Mouse (Mus musculus) adrenal gland, postnatal 25 days (tissue): ENCODE data around the gene Gyg. TPM values are rescaled to one million over a fixed set of nuclear protein-coding genes. Genes with fewer than 3 reads are reported as not detected.
"Not testable (repeated sequence)": the region's sequence is repeated elsewhere in the genome, so short reads cannot be mapped to it uniquely, and the experiment has no call there.

ENCODE experiments used
- DNase-seq: peaks from one replicate; pipeline ENCODE4 v3.0.0; 2021; ENCODE audit warnings: mixed read lengths
- total RNA-seq: library from RNA; stranded (reverse); gene quantifications from 2 replicates; pipeline ENCODE4 v1.2.3, GENCODE M21; 2021

Gyg gene
- total RNA-seq, 1 experiment from 2014 or later, result 119 TPM

DNA sequence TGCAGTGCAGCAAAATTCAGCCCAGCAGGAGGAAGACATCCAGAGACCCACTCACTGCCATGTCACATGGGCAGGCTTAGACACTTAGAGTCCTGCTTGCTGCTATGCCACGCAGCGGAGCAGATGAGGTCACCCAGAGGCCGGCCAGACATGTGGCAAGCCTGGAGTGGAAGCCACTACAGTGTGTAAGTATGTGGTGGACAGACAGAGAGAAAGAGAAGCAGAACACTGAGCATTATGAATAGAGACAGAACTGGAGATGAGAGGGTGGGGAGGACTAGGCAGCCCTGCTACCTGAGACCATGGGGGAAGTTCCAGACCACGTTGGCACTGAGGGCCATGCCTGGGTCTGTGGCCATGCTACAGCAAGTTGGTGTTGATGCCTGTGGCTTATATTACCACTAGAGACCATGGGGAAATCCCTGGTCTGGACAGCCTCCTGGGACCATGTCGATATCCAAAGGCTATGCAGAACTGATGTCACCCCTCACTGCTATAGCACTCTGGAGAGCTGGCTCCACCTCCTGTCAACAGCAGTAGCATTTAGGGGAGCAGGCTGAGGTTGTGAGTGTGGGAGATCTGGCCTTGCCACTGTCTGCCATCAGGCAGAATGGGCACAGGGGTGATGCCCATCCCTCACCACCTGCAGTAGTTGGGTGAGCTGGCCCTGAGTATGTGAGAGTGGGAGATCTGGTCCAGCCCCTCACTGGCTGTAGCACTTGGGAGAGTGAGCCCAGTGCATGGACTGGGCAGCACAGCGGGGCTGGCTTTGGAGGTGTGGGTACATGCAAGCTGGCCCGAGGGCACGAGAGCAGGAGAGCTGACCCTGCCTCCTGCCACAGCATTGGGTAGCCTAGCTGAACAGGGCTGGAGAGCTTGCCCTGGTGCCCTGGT lies 24.4 kb downstream of the Gyg start:
- no peak for DNase-seq

DNA sequence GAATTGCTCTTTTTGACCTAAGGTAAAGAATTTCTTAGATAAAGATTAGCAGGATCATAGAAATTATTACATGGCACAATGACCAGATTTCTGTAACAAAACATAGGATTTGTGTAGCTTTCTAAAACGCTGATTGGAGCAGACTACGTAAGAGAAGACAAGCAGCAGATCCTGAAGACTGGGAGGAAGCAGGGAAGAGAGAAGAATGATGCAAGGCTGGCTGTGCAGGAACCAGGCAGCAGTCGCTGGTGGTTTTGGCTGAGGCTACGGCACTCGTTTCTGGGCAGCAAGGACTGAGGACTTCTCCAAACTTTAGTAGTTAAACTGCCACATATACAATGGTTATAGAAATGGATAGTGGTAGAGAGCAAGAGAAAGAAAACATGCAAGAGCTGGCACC lies 25.6 kb downstream of the Gyg start:
- DNase-seq, result no peak

DNA sequence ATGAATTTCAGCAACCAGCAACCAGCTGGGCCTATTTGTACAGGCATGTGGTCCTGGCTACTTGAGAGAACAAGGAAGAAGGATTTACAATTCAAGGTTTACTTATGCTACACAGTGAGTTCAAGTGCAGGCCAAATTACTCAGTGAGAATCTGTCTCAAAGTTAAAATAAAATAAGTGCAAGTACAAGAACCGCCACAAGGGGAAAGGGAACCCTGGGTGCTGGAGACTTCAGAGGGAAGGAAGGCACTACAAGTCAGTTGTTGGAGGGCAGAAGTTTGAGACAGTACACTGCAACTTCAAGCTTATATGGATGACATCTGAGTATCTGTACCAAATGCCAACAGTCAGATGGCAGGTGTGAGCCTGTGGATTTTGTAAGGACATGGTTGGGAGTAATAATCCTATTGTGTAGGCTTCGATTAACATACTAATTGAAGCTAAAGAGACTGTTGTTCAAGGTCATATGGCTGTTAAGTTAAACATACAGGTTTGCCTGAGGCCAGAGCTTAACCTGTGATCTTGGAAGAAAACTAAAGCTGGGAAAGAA lies 28.0 kb downstream of the Gyg start:
- no peak for DNase-seq

DNA sequence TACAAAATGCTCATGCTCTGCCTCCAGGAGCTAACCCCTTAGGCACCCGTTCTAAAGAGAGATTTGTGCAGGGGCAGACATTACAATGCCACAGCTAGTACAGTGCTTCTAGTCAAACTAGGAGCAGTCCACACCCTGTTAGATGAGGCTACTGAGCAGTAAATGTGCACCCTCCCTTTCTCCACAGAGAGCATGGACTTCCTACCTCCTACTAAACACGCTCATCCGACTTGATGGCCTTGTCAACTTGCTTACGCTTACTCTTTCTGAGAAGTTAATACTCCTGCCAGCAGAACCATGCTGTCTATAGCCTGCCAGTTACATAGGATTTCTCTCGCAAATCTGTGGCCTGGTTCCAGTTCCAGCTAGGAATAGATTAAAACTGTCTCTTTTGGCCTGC lies 29.5 kb downstream of the Gyg start:
- DNase-seq, result no peak

DNA sequence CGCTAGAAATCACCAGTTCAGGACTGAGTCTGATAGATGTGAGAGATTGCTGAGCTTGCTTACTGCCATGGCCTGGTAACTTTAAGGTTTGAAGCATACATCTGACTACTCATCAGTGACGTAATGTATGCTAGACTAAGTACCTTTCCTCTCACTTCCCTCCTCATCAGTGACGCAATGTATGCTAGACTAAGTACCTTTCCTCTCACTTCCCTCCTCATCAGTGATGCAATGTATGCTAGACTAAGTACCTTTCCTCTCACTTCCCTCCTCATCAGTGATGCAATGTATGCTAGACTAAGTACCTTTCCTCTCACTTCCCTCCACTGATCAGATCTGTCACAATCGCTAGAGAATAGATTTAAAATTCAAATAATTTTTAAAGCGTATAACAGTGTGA lies 33.5 kb downstream of the Gyg start:
- not testable (repeated sequence) for DNase-seq

DNA sequence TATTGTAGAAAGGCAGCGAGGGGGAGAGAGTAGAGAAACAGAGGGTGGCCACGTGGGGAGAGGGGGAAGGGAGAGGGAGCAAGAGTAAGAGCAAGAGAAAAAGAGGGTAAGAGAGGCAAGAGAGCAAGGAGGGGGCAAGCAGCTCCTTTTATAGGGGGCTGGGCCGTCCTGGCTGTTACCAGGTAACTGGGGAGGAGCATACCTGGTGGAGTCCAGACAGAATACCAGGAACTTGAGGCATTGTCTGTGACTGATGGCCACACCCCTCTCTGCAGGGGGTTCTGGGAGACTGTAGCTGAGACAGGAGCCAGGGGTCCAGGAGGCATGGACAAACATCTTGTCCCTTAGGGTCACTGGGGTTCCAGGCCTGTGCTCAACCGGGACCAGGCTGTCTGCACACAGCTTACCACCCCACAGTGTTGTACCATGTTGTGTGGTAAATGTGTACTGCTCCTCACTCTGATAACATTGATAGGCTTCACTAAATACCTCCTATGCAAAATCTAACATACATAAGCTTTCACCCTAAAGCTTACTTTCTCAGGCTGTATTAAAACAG lies 35.4 kb downstream of the Gyg start:
- DNase-seq, result no peak

DNA sequence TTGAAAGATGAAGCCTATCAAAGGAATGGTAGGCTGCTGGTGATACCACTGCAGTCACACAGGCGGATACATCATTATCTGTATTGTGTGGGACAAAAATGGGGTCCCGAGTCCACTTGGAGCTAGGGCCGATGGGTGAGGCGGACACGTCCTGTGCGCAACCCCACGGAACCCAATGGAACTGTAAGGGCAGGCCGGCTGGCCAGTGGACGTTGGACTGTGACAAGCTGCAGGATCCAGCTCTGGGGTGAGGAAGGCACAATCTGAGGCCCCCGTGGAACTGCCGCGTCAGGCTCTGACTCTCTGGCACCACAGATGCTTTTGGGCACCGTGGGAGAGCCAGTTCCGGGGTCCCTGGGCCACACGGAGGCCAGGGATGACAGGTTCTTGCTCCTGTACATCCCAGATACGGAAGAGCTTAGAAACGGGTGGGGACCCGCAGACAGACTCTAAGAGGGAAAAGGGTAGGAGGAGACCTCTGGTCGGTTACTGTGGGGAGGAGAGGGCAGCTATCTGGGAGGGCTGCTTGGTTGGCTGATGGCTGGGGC lies 36.0 kb downstream of the Gyg start:
- DNase-seq, result no peak

DNA sequence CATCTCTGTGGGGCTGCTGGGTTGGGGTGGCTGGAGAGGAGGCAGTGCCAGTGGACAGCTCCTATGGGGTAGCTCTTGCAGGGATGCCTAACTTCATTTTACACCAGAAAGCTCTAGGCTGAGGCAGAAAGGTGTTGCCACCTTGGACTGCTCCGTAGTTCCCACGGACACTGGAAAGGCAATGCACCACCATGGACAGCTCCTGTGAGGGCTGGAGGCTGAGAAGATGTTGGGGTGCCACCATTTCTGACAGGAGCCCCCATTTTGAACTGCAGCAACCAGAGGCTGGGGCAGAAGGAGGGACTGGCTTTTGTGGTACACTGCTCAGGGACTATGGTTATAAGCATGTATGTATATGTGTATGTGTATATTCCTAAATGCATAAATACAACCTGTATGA lies 43.2 kb downstream of the Gyg start:
- no peak for DNase-seq

DNA sequence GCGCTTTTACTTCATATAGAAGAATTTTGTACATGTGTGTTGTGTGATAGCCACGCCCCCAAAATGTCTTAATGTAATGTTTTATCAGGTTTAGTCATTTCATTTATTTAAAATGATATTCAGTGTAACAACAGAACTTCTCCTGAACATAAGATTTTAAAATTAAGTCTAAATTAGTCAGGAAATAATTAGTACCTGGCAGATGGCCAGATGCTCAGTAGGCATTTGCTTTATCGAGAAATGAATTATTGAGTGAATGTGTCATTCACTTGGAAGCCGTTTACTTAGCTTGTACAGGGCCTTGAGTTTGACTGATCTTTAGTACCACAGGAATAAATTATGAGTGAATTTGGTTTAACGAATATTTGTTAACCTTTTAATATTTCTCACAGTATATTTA lies 46.2 kb downstream of the Gyg start:
- DNase-seq, result no peak

DNA sequence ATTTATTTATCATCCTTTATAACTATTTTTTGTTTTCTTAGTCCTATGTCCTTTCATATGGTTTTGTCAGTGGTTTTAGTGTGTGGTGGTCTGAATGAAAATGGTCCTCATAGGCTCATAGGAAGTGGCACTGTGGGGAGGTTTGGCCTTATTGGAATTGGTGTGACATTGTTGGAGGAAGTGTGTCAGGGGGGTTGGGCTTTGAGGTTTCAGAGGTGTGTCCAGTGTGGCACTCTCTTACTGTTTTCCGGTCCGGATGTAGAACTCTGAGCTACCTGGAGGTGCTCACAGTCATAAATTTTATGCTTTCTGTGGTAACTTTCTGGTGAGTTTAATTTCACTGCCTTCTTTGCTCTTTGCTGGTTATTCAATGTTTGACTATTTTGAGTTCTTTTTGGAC lies 50.3 kb downstream of the Gyg start:
- no peak for DNase-seq

DNA sequence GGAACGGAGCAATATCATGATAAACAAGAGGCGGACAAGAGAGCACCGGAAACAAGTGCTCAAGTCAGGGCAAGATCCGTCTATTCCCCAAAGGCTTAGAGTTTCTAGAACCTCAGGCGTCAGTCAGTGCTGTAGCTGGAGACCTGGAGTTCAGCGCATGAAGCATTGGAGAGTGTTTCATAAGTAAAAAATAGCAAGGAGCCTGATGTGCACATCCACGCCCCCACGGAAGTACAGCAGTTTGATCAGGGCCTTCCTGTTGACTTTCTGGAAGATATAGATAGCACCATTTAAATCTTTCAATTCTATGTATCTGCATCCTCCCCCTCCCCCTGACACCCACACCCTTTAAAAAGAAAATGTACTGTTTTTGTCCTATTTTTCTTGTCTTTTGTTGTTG lies 50.8 kb downstream of the Gyg start:
- DNase-seq, result no peak

DNA sequence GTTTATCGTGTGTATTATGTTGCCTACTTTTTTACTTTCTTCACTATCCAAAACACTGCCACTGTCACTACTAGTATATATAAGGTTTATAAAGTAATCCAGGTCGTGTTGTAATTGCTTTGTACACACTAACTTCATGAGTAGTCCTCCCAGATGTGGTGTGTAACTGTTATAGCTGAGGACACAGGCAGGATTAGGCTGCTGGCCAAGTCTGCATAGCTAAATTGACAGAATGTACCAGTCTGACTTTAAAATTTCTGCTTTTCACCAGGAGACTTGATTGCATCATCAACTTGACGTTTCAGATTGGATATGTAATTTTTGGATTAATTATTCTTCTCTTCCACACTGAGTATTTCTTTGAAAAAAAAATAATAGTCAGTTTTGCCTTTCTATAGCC lies 51.3 kb downstream of the Gyg start:
- DNase-seq, result no peak

DNA sequence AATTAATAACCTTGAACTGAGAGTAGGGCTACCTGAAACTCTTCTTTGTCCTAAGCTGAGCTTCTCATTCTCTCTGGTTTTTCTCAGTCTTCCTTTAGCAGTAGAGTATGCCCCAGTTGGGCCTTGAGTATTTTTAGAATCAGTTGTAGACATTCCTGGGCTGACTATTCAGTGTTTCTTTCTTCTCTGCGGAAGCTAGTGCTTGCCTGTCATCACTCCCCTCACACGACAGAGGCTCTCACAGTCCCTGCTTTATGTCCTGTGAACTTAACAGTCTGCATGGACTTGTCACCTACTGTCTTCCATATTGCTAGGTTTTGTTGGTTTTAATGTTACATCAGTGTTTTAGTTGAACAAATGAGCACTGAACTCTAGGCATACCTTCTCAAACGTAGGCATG lies 73.0 kb downstream of the Gyg start:
- no peak for DNase-seq

DNA sequence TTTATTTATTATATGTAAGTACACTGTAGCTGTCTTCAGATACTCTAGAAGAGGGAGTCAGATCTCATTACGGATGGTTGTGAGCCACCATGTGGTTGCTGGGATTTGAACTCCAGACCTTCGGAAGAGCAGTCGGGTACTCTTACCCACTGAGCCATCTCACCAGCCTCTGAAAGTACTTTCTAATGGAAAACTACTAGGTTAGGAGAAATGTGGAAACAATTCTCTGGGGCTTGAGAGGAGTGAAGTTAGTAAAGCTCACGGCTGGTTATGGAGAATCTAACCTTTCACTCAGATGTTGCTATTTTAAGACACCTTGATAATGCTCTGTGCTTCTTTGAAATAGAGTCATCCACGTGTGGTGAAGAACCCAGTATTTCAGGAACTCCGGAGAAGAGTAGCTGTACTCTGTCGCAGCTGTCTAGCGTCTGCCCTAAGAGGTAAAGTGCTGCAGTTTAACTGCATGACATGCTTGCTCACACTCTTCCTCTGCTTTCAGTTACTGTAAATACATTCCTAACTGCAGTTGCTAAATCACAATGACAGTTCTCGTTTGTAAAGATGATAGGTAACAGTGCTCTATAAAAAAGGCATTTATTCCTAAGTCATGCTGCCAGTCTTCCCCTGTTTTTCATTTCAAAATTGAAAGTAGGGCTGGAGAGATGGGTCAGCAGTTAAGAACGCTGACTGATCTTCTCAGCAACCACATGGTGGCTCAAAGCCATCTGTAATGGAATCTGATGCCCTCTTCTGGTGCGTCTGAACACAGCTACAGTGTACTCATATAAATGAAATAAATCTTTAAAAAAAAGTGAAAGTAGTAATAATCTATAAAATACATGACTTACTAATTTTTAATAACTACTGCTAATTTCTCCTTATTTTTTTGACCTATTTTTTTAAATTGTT lies 78.7 kb downstream of the Gyg start:
- no peak for DNase-seq

Other genes with a start within 250 kb of the Gyg start
- gene Cp, start 198.3 kb downstream of the Gyg start, total RNA-seq, result 26.5 and 34.0 TPM in 2 replicates
- gene Hps3, start 120.0 kb downstream of the Gyg start, total RNA-seq, result 16.1 and 18.1 TPM in 2 replicates
- 19.4 and 33.5 TPM in 2 replicates for gene Hltf, start 97.5 kb downstream of the Gyg start, total RNA-seq
- gene Cpa3, start 86.9 kb upstream of the Gyg start, total RNA-seq, result 1.3 and 2.6 TPM in 2 replicates
- gene Cpb1, start 120.4 kb upstream of the Gyg start, total RNA-seq, result 4.3 and 5.1 TPM in 2 replicates
- 7.9 and 8.4 TPM in 2 replicates for gene Agtr1b, start 211.9 kb upstream of the Gyg start, total RNA-seq